Mouse (Mus musculus): ENCODE measurements around the gene Pxn. TPM values are rescaled to one million over a fixed set of nuclear protein-coding genes. Genes with fewer than 3 reads are reported as not detected.

The Pxn gene
- total RNA-seq, 2 experiments from 2014 or later: 107 to 130 TPM

GRCm38 (mm10) chr5:115578922-115579321, 72.4 kb downstream of the Pxn start:
- DNase-seq: no peak

DNA sequence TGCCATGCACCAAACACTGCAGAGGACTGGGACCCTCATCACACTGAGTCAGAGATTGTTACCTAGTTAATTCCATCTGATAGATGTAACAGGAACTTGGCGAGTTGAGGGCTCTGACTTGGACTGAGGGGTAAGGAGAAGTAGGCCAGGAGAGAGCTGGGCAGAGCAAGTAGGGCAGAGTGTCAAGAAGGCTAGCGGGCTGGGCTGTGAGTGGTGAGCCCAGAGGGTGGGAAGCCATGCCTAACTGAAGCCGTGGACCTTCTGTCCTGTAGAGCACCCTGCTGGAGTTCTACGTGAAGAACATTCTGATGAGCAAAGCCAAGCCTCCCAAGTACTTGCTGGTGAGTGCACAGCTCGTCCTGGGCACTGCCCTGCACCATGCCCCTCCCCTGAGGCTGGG, 72.9 kb downstream of the Pxn start:
- no peak for DNase-seq

DNA sequence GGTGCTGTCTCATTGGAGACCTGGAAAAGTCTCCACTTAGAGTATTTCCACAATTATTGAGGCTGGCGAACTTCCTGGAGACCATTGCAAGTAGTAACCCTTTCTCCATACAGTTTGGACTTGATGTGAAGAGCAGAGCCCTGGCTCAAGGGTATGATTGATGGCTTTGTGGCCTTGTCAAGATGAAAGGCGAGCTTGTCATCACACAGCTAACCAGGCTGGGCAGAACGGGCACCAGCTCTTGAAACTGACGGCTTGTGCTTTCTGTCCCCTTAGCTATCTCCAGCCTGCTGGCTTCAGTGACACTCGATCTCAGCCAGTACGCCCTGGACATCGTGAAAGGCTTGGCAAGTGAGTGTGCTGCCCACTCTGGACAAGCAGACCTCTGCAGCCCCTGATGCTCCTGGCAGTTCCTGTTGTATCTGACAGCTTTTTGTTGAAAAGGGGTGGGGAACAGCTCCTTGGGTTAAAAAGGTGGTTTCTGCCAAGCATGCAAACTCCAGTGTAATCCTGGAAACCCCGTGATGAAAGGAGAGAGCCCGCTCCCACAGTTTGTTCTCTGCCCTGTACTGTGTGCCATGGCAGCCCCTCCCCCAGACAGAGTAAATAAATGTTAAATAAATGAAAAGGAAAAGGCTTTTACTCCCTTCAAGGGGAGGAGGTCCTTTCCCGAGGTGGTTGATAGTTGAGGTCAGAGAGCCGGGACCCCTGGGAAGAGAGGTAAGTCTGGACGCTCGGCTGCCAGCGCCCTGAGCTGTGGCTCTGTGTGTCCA, 73.9 kb downstream of the Pxn start:
- no peak for DNase-seq

DNA sequence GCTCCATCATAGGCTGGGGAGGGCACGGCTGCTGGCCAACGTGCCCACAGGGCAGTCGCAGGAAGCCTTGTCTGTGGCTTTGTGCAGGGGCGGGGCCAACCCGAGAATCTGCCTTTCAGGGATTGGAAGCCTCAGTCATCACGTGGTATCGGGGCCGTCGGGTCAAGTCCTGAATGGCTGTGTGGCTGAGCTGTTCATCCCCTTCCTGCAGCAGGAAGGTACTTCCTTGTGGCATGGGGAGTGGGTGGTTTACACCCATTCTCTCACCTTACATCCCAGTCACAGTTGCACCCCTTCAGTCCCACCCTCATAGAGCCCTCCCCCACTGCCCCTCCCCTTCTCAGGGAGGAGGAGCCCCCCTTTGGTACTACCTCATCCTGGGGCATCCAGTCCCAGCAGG, 75.2 kb downstream of the Pxn start:
- DNase-seq: no peak

DNA sequence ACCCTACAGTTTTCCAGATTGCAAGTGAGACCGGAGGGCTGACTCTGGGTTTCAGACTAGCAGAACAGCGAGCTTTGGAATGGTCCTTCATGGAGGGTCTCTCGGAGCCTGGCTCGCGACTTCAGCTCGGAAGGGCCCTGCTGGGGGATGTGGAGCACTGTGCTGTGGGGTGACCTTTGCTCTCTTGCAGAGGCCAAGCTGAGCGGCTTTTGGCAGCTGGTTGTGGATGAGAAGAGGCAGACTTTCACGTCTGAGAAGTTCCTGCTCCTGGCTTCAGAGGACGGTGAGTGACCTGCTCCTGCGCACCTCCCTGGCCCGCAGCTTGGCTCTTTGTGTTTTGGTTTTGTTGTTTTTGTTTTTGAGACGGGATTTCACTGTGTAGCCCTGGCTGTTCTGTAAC, 79.1 kb downstream of the Pxn start:
- DNase-seq: no peak

- no peak for DNase-seq
These were observed 79.7 kb downstream of the Pxn start for GRCm38 (mm10) chr5:115586166-115586565.

DNA sequence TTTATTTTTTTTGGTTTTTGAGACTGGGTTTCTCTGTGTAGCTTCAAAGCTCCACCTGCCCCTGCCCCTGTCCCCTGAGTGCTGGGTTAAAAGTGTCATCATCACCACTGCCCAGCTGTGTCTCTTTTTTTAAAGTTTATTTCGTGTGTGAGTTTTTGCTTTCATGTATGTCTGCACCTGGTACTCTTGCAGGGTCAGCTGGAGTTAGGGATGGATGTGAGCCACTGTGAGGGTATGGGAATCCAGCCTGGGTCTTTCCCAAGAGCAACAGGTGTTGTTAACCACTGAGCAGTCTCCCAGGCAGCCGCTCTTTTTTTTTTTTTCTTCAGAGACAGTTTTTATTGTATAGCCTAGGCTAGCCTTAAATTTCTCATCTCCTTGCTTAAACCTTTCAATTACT, 80.3 kb downstream of the Pxn start:
- DNase-seq: no peak

DNA sequence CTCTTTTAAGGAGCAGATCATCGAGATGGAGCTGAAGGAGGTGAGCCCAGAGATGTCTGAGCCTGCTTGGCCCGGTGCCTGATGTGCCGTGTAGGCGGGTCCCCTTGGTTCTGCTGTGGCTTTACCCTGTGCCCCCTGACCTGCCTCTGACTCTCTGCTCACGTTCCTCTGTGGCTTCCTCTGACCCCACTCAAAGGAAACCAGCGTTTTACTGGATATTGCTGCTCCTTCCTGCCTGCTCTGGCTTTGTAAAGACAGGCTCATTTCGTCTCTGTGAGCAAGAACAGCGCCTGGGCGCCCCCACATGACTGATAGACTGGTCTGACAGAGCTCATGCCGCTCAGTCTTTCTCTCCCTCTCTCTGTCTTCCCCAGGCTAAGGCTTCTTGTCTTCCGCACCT, 84.6 kb downstream of the Pxn start:
- no peak for DNase-seq

GRCm38 (mm10) chr5:115591506-115591905, 85.0 kb downstream of the Pxn start:
- DNase-seq: no peak

DNA sequence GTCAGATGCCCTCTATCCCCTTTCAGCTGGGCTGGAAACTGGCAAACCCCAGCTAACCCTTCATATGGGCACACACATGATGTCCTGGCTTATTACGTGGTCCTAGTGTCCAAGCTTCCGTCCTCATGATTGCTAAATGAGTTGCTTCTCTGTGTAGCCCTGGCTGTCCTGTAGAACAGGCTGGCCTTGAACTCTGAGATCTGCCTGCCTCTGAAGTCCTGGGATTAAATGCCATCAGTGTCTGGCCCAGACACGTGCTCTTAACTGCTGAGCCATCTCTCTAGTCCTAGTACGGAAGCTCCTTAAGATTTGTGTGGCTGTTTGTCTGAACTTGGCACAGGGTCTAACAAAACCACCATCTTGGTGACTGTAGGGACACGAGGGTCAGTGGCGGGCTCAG, 97.1 kb downstream of the Pxn start:
- DNase-seq: no peak

Small RNA genes within 50 kb of the gene (microRNA-seq; reads per million reads assigned to microRNA genes)
- gene Mir7029: 0 to 0.32 reads per million in 2 experiments

Other genes starting within 250 kb of the Pxn start
- 100 to 1,000 TPM; 220 to 226 TPM for gene Rnf10, start 233.8 kb upstream of the Pxn start, total RNA-seq (2021)
- gene Coq5, start 227.0 kb upstream of the Pxn start, total RNA-seq (2021): 10 to 100 TPM; 64.5 to 81.1 TPM
- gene Dynll1, start 205.7 kb upstream of the Pxn start, total RNA-seq (2021): 100 to 1,000 TPM; 134 to 168 TPM
- gene Srsf9, start 179.5 kb upstream of the Pxn start, total RNA-seq (2021): 10 to 100 TPM; 21.3 to 24.1 TPM
- gene Gatc, start 165.5 kb upstream of the Pxn start, total RNA-seq (2021): 10 to 100 TPM; 19.7 to 21.2 TPM
- 10 to 100 TPM; 15.8 to 15.9 TPM for gene Triap1, start 165.5 kb upstream of the Pxn start, total RNA-seq (2021)
- 100 to 1,000 TPM; 164 to 166 TPM for gene Cox6a1, start 157.7 kb upstream of the Pxn start, total RNA-seq (2021)
- gene Msi1, start 77.1 kb upstream of the Pxn start, total RNA-seq (2021): 1 to 10 TPM; 2.6 to 6.1 TPM
- not detected for gene Pla2g1b, start 40.4 kb upstream of the Pxn start, total RNA-seq (2021)
- gene Sirt4, start 22.0 kb upstream of the Pxn start, total RNA-seq (2021): 10 to 100 TPM; 12.7 to 16.6 TPM
- 100 to 1,000 TPM; 938 to 959 TPM for gene Rplp0, start 52.8 kb downstream of the Pxn start, total RNA-seq (2021)
- gene Gcn1l1, start 58.6 kb downstream of the Pxn start, total RNA-seq (2021): 10 to 100 TPM; 33.4 to 41.7 TPM
- 10 to 100 TPM; 33.3 to 39.8 TPM for gene Rab35, start 125.2 kb downstream of the Pxn start, total RNA-seq (2021)
- gene Bicdl1, start 224.9 kb downstream of the Pxn start, total RNA-seq (2021): 1 to 10 TPM; 3.9 to 4.0 TPM

All from gastrocnemius, postnatal 10 days (tissue).